Mouse (Mus musculus) kidney, postnatal 0 days (tissue): ENCODE data around the gene Pde3a. TPM values are rescaled to one million over a fixed set of nuclear protein-coding genes. Genes with fewer than 3 reads are reported as not detected.
A peak's percentile ranks its signal among the peaks of the same experiment; 100 is the strongest.

ENCODE experiments used
- ATAC-seq: fragments of 200-750 bp; cut with Nextera tagmentation; replicated peaks from 2 replicates; pipeline ENCODE4 v1.8.0; 2017; ENCODE audit warnings: low read depth, moderate number of reproducible peaks, moderate TSS enrichment, moderate library complexity; ENCODE audit not compliant: low FRiP score
- DNase-seq: peaks from one replicate; pipeline ENCODE4 v3.0.0-alpha.2; 2016; ENCODE audit warnings: low spot score
- H3K27ac ChIP-seq: fragments of 300-500 bp; sonication (generic); 2 replicates; pipeline ENCODE4 v1.5.1; 2014; ENCODE audit warnings: mild to moderate bottlenecking
- H3K27me3 ChIP-seq: fragments of 300-500 bp; sonication (generic); 2 replicates; pipeline ENCODE4 v1.6.1; 2014; ENCODE audit warnings: low read length, mixed read lengths; ENCODE audit not compliant: insufficient read depth
- H3K36me3 ChIP-seq: fragments of 300-500 bp; sonication (generic); 2 replicates; pipeline ENCODE4 v1.6.1; 2014; ENCODE audit warnings: low read length, mixed read lengths; ENCODE audit not compliant: insufficient read depth
- H3K4me1 ChIP-seq: fragments of 300-500 bp; sonication (generic); replicated peaks from 2 replicates; pipeline ENCODE4 v1.6.1; 2014; ENCODE audit warnings: antibody characterized with exemption, low read length, mixed read lengths; ENCODE audit not compliant: insufficient read depth
- H3K4me2 ChIP-seq: fragments of 300-500 bp; sonication (generic); 2 replicates; pipeline ENCODE4 v1.6.1; 2014; ENCODE audit warnings: mild to moderate bottlenecking, low read length, moderate library complexity, mixed read lengths
- H3K4me3 ChIP-seq: fragments of 300-500 bp; sonication (generic); replicated peaks from 2 replicates; pipeline ENCODE4 v1.5.1; 2014; ENCODE audit warnings: low read depth, low read length
- H3K9ac ChIP-seq: fragments of 300-500 bp; sonication (generic); 2 replicates; pipeline ENCODE4 v1.6.1; 2014; ENCODE audit warnings: low read depth, low read length
- H3K9me3 ChIP-seq: fragments of 300-500 bp; sonication (generic); replicated peaks from 2 replicates; pipeline ENCODE4 v1.6.1; 2016; ENCODE audit warnings: low read length, inconsistent platforms, mixed read lengths
- CTCF ChIP-seq: IDR thresholded peaks from 2 replicates; pipeline ENCODE4 v1.5.1; 2016; ENCODE audit warnings: antibody characterized with exemption, low read depth, mild to moderate bottlenecking, moderate library complexity
- WGBS: fragments of 180-500 bp; shearing (Covaris S2); extraction: QIAGEN DNeasy Blood & Tissue Kit; methylation state at CpG from one replicate; pipeline ENCODE4 v1.1.7; 2014; 5-methylcytosine and 5-hydroxymethylcytosine counted together
- polyA plus RNA-seq: library from polyadenylated mRNA; unstranded; fragments of >200 nt; fragmentation: Nextera tagmentation; extraction: Ambion mirVana; gene quantifications from 2 replicates; pipeline ENCODE4 v1.2.1, GENCODE M21; 2015

Pde3a gene
- polyA plus RNA-seq, 1 experiment from 2014 or later, result 9.9 TPM

DNA sequence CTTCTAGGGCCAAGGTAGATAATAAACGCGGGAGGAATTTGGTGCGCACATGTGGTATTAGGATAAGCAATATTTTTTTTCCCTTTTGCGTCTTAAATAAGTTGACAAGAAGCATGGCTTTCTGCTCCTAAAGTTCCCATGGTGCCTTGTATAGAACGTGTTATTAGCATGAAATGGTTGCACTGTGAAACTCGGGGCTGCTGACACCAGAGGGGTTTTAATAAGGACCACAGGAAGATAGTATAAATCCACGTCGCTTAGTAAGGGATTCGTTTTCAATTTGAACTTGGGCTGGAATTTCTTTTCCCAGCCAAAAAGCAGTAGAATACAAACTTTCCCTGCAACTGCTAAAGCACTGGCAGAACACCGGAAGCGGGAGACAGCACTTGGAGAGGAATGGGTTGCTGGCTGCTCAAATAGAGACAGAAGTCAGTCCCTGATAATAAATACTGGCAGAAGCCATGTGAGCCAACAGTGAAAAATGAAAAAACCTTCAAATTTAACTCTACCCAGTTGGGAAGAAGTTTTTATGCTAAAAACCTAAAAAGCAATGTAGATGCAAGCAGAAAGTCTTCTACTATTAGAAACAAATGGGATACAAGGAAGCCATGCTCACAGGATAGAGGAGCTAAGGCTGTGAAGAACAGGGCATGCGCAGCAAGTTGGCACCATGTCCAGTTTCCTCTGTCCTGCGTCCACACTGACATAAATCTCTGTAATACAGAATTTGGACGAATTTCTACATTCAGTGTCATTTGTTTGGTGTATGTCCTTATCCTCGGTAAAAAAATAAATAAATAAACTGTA is 22.0 kb upstream of the Pde3a start:
- no peak overlapping the region for H3K9ac ChIP-seq
- DNase-seq (peak; percentile 61), ATAC-seq (no peak)
- no peaks in the 10 kb centered on the region for H3K4me1 ChIP-seq
- no peaks in the 10 kb centered on the region for H3K27me3 ChIP-seq
- WGBS, result 61% methylated on average over 15 of the region's 15 CpGs
- no peak overlapping the region for H3K4me2 ChIP-seq
- no peak overlapping the region for H3K27ac ChIP-seq
- no peaks in the 10 kb centered on the region for H3K36me3 ChIP-seq
- TF ChIP-seq CTCF, result no peak
- no peaks in the 10 kb centered on the region for H3K9me3 ChIP-seq
- no peak overlapping the region for H3K4me3 ChIP-seq

DNA sequence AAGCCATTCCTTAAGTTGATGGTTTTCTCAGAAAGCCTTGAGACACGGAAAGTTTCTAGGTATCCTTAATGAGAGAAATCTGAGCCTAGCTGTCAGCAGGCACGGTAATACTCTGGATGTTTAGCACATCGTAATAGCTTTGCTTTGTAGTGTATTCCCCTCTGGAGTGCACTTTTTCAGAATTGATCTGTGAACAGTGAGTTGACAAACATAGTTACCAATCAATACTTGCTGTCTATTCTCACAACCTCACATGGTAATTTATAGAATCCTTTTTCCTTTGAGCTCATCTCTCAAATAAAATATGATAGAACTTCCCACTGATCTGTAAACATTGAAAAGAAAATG is 21.4 kb upstream of the Pde3a start:
- WGBS, result 31% methylated on average over 3 of the region's 3 CpGs
- TF ChIP-seq CTCF, result no peak
- no peaks in the 10 kb centered on the region for H3K4me1 ChIP-seq
- no peaks in the 10 kb centered on the region for H3K36me3 ChIP-seq
- no peak overlapping the region for H3K27ac ChIP-seq
- H3K4me3 ChIP-seq, result no peak overlapping the region
- H3K9me3 ChIP-seq, result no peaks in the 10 kb centered on the region
- no peak for DNase-seq
- no peaks in the 10 kb centered on the region for H3K27me3 ChIP-seq
- no peak overlapping the region for H3K9ac ChIP-seq
- no peak for ATAC-seq
- no peak overlapping the region for H3K4me2 ChIP-seq

DNA sequence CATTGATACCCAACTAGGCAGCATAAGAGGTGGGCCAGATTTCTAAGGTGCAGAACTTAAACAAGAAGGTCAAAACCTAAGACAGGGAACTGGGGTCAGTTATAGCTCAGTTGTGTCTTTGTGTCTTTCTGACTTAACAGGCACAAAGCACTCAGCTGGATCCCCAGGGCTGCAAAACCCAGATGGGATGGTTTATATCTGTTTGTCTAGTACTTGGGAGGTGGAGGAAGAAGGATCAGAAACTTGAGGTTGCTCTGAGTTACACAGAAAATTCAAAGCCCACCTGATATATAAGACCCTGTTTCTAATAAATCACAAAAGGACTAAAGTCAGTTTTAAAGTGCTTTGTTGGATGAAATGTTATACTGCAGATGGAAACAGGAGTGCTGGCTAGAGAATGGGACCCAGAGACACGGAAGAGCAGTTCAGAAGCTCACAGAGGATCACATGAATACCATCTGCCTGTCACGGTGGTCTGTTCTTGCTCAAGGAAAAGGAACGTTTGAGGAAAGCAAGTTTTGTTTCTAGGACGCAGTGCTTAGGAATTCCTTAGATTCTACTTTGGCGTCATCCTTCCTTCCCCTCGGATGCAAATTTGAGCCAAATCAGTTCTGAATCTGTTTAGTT is 16.2 kb upstream of the Pde3a start:
- TF ChIP-seq CTCF, result no peak
- no peaks in the 10 kb centered on the region for H3K27me3 ChIP-seq
- no peak overlapping the region for H3K27ac ChIP-seq
- no peak overlapping the region for H3K9ac ChIP-seq
- H3K4me3 ChIP-seq, result no peak overlapping the region
- ATAC-seq, result no peak
- no peak overlapping the region for H3K4me2 ChIP-seq
- H3K36me3 ChIP-seq, result no peaks in the 10 kb centered on the region
- H3K4me1 ChIP-seq, result no peaks in the 10 kb centered on the region
- no peaks in the 10 kb centered on the region for H3K9me3 ChIP-seq
- peak; percentile 56 for DNase-seq
- 43% methylated on average over 6 of the region's 6 CpGs for WGBS

DNA sequence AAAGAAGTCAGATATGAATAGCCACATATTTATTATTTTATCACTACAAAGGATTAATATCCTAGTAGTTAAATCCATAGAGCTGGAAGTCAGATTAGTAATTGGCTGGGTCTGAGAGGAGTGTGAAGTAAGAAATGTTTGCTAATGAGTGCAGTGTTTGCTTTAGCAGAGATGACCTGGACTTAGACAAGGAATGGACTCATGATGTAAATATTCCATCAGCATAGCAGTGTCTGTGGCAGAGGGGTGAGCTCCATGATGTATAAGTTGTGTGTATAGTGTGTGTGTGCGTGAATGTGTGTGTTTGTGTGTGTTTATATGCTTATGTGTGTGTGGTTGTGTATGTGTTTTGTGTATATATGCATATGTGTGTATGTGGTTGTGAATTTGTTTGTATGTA is 7.3 kb upstream of the Pde3a start:
- Histone ChIP-seq H3K4me1 (no peaks in the 10 kb centered on the region), H3K4me3 (no peak overlapping the region), H3K9ac (no peak overlapping the region), H3K27ac (no peak overlapping the region), H3K27me3 (no peaks in the 10 kb centered on the region), H3K9me3 (no peaks in the 10 kb centered on the region), H3K36me3 (no peaks in the 10 kb centered on the region), H3K4me2 (no peak overlapping the region)
- ATAC-seq, result no peak
- TF ChIP-seq CTCF, result no peak
- WGBS, result 90% methylated on average over 1 of the region's 1 CpGs
- DNase-seq, result no peak

DNA sequence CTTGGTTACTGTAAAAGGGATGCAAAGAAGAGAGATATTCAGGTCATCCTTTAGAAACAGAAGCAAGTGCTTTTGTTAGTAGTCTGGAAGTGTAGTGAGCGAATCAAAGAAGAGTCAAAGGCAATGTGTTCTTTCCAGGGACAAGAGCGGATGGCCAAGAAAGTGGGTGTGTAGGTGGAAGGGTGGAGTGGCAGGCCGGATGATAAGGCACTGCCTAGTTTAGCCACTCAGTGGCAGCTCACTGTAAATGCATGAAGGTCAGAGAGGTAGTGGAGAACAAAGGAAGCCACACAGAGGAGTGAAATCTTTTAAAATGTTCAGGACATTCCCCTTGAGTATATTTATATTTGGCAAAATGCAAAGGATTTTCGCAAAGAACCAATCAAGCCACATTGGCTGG is 4.0 kb upstream of the Pde3a start:
- H3K4me2 ChIP-seq, result no peak overlapping the region
- no peaks in the 10 kb centered on the region for H3K9me3 ChIP-seq
- H3K4me3 ChIP-seq, result no peak overlapping the region
- DNase-seq (no peak), ATAC-seq (no peak)
- no peaks in the 10 kb centered on the region for H3K27me3 ChIP-seq
- TF ChIP-seq CTCF, result no peak
- no peak overlapping the region for H3K9ac ChIP-seq
- H3K36me3 ChIP-seq, result no peaks in the 10 kb centered on the region
- 89% methylated on average over 4 of the region's 4 CpGs for WGBS
- no peak overlapping the region for H3K27ac ChIP-seq
- no peaks in the 10 kb centered on the region for H3K4me1 ChIP-seq

DNA sequence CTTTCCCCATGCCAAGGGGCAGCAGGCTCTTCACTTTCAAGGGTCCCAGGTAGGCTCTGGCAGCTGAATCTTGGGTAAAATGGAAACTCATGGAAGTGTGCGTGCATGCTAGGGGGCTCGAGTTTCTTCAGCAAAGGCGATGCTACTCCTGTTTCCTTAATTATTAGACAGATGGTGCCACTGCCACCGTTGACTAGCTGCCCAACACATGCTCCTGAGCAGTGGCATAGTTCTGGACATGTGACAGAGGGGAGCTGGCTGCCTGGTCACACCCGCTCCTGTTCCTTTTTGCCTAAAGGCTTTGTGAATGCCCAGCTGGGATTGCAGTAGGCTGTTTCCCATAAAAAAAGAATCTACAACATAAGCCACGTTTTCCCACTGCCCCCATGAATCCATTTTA is 2.7 kb upstream of the Pde3a start:
- Histone ChIP-seq H3K9me3 (no peaks in the 10 kb centered on the region), H3K36me3 (no peaks in the 10 kb centered on the region), H3K4me2 (no peak overlapping the region), H3K4me1 (no peaks in the 10 kb centered on the region), H3K27ac (no peak overlapping the region), H3K4me3 (no peak overlapping the region), H3K9ac (no peak overlapping the region), H3K27me3 (no peaks in the 10 kb centered on the region)
- ATAC-seq (no peak), DNase-seq (no peak)
- no peak for TF ChIP-seq CTCF
- 56% methylated on average over 6 of the region's 6 CpGs for WGBS
